Mouse (Mus musculus): ENCODE data around the gene Slc30a2. TPM values are rescaled to one million over a fixed set of nuclear protein-coding genes. Genes with fewer than 3 reads are reported as not detected.
A peak's percentile ranks its signal among the peaks of the same experiment; 100 is the strongest.
"Not testable (repeated sequence)": the region's sequence is repeated elsewhere in the genome, so short reads cannot be mapped to it uniquely, and the experiment has no call there.

The Slc30a2 gene
- polyA plus RNA-seq, 1 experiment from 2014 or later = 0.23 TPM

GRCm38 (mm10) chr4:134365280-134365679, 22.3 kb downstream of the Slc30a2 start:
- Histone ChIP-seq H3K36me3 (replicated peaks) (no peaks in the 10 kb centered on the region), H3K9ac (no peak overlapping the region), H3K4me2 (no peak overlapping the region), H3K27me3 (replicated peaks) (peaks cover 23% of the 10 kb centered on the region), H3K4me3 (no peak overlapping the region), H3K4me1 (no peaks in the 10 kb centered on the region), H3K9me3 (no peaks in the 10 kb centered on the region), H3K27ac (no peak overlapping the region)
- WGBS = 51% methylated on average over 5 of the region's 5 CpGs
- no peak for ATAC-seq (replicated peaks)

- ATAC-seq (replicated peaks) = no peak
- Histone ChIP-seq H3K36me3 (replicated peaks) (no peaks in the 10 kb centered on the region), H3K4me3 (peak overlapping the region; percentile 63), H3K4me1 (peaks cover 19% of the 10 kb centered on the region), H3K27ac (no peak overlapping the region), H3K4me2 (peak overlapping the region; percentile 100), H3K9me3 (no peaks in the 10 kb centered on the region), H3K9ac (peak overlapping the region; percentile 10; the same call in 1 of the 2 replicates), H3K27me3 (replicated peaks) (peaks cover 43% of the 10 kb centered on the region)
- WGBS = 2% methylated on average over 18 of the region's 18 CpGs
Observed at GRCm38 (mm10) chr4:134370649-134371221, 27.8 kb downstream of the Slc30a2 start.

GRCm38 (mm10) chr4:134371316-134371855, 28.4 kb downstream of the Slc30a2 start:
- Histone ChIP-seq H3K4me3 (peak overlapping the region; percentile 63), H3K9me3 (no peaks in the 10 kb centered on the region), H3K4me1 (peaks cover 19% of the 10 kb centered on the region), H3K4me2 (peak overlapping the region; percentile 100), H3K27ac (no peak overlapping the region), H3K27me3 (replicated peaks) (peaks cover 43% of the 10 kb centered on the region), H3K36me3 (replicated peaks) (no peaks in the 10 kb centered on the region), H3K9ac (peak overlapping the region; percentile 55; the same call in 1 of the 2 replicates)
- WGBS = under 1% methylated on average over 17 of the region's 17 CpGs
- no peak for ATAC-seq (replicated peaks)

- Histone ChIP-seq H3K9ac (peak overlapping the region; percentile 55), H3K27ac (no peak overlapping the region), H3K4me2 (peak overlapping the region; percentile 100), H3K4me3 (peak overlapping the region; percentile 63), H3K36me3 (replicated peaks) (no peaks in the 10 kb centered on the region), H3K27me3 (replicated peaks) (peaks cover 43% of the 10 kb centered on the region), H3K4me1 (peaks cover 19% of the 10 kb centered on the region), H3K9me3 (no peaks in the 10 kb centered on the region)
- 0% methylated on average over 16 of the region's 16 CpGs for WGBS
- ATAC-seq (replicated peaks) = peak; percentile 93
Observed at GRCm38 (mm10) chr4:134372294-134372747, 29.3 kb downstream of the Slc30a2 start.

- Histone ChIP-seq H3K4me1 (peaks cover 19% of the 10 kb centered on the region), H3K27ac (no peak overlapping the region), H3K27me3 (replicated peaks) (peaks cover 37% of the 10 kb centered on the region), H3K9me3 (no peaks in the 10 kb centered on the region), H3K4me3 (no peak overlapping the region), H3K9ac (no peak overlapping the region), H3K36me3 (replicated peaks) (no peaks in the 10 kb centered on the region), H3K4me2 (no peak overlapping the region)
- WGBS = 79% methylated on average over 8 of the region's 8 CpGs
- ATAC-seq (replicated peaks) = no peak
Observed at GRCm38 (mm10) chr4:134373295-134373694, 30.3 kb downstream of the Slc30a2 start.

- WGBS = 50% methylated on average over 1 of the region's 1 CpGs
- no peaks in the 10 kb centered on the region for H3K36me3 ChIP-seq (replicated peaks)
Observed at GRCm38 (mm10) chr4:134374306-134374705, 31.3 kb downstream of the Slc30a2 start.

GRCm38 (mm10) chr4:134378089-134378615, 35.2 kb downstream of the Slc30a2 start:
- H3K9me3 ChIP-seq = no peaks in the 10 kb centered on the region
- H3K36me3 ChIP-seq (replicated peaks) = no peaks in the 10 kb centered on the region
- 42% methylated on average over 10 of the region's 10 CpGs for WGBS
- H3K27ac ChIP-seq = no peak overlapping the region
- H3K9ac ChIP-seq = no peak overlapping the region
- no peak overlapping the region for H3K4me2 ChIP-seq
- ATAC-seq (replicated peaks) = no peak
- no peak overlapping the region for H3K4me3 ChIP-seq
- H3K27me3 ChIP-seq (replicated peaks) = no peaks in the 10 kb centered on the region
- H3K4me1 ChIP-seq = no peaks in the 10 kb centered on the region

More at GRCm38 (mm10) chr4:134374306-134374705, 31.3 kb downstream of the Slc30a2 start:
- Histone ChIP-seq H3K9ac (no peak overlapping the region), H3K9me3 (no peaks in the 10 kb centered on the region), H3K4me1 (peaks cover 19% of the 10 kb centered on the region), H3K4me3 (no peak overlapping the region), H3K4me2 (no peak overlapping the region), H3K27ac (no peak overlapping the region), H3K27me3 (replicated peaks) (peaks cover 30% of the 10 kb centered on the region)
- ATAC-seq (replicated peaks) = no peak

- Histone ChIP-seq H3K4me1 (no peaks in the 10 kb centered on the region), H3K4me2 (no peak overlapping the region), H3K27me3 (replicated peaks) (no peaks in the 10 kb centered on the region), H3K9me3 (no peaks in the 10 kb centered on the region), H3K9ac (no peak overlapping the region), H3K4me3 (no peak overlapping the region), H3K27ac (no peak overlapping the region), H3K36me3 (replicated peaks) (no peaks in the 10 kb centered on the region)
- WGBS = 83% methylated on average over 8 of the region's 8 CpGs
- ATAC-seq (replicated peaks) = no peak
Observed at GRCm38 (mm10) chr4:134379510-134379909, 36.5 kb downstream of the Slc30a2 start.

GRCm38 (mm10) chr4:134383750-134384149, 40.8 kb downstream of the Slc30a2 start, which contains the start of gene Extl1:
TSS of gene Extl1 (minus strand) at chr4:134383850.
- not testable (repeated sequence) for ATAC-seq (replicated peaks); H3K4me3 ChIP-seq; H3K36me3 ChIP-seq (replicated peaks); H3K27me3 ChIP-seq (replicated peaks); H3K4me1 ChIP-seq; H3K9ac ChIP-seq; H3K4me2 ChIP-seq; H3K27ac ChIP-seq; H3K9me3 ChIP-seq
- WGBS = 97% methylated on average over 2 of the region's 6 CpGs

- no peak for ATAC-seq (replicated peaks)
- no peaks in the 10 kb centered on the region for H3K9me3 ChIP-seq
Observed at GRCm38 (mm10) chr4:134387268-134387667, 44.3 kb downstream of the Slc30a2 start.

GRCm38 (mm10) chr4:134388397-134388796, 45.4 kb downstream of the Slc30a2 start:
- WGBS = 14% methylated on average over 5 of the region's 5 CpGs
- no peak for ATAC-seq (replicated peaks)
- Histone ChIP-seq H3K4me1 (peaks cover 8% of the 10 kb centered on the region; the same call in 1 of the 2 replicates), H3K4me2 (no peak overlapping the region), H3K27ac (no peak overlapping the region), H3K36me3 (replicated peaks) (no peaks in the 10 kb centered on the region), H3K4me3 (no peak overlapping the region), H3K27me3 (replicated peaks) (no peaks in the 10 kb centered on the region), H3K9ac (no peak overlapping the region), H3K9me3 (no peaks in the 10 kb centered on the region)

More at GRCm38 (mm10) chr4:134387268-134387667, 44.3 kb downstream of the Slc30a2 start:
- no peak overlapping the region for H3K27ac ChIP-seq
- H3K9ac ChIP-seq = no peak overlapping the region
- H3K4me3 ChIP-seq = no peak overlapping the region
- no peaks in the 10 kb centered on the region for H3K36me3 ChIP-seq (replicated peaks)
- H3K27me3 ChIP-seq (replicated peaks) = no peaks in the 10 kb centered on the region
- peaks cover under 1% of the 10 kb centered on the region; the same call in 1 of the 2 replicates for H3K4me1 ChIP-seq
- H3K4me2 ChIP-seq = no peak overlapping the region
- WGBS = 80% methylated on average over 6 of the region's 6 CpGs

GRCm38 (mm10) chr4:134391636-134392035, 48.7 kb downstream of the Slc30a2 start:
- Histone ChIP-seq H3K27ac (no peak overlapping the region), H3K4me1 (peaks cover 13% of the 10 kb centered on the region), H3K9me3 (no peaks in the 10 kb centered on the region), H3K27me3 (replicated peaks) (no peaks in the 10 kb centered on the region), H3K4me2 (no peak overlapping the region), H3K36me3 (replicated peaks) (no peaks in the 10 kb centered on the region), H3K4me3 (no peak overlapping the region), H3K9ac (no peak overlapping the region)
- WGBS = 100% methylated on average over 1 of the region's 1 CpGs
- ATAC-seq (replicated peaks) = no peak

Measured in midbrain, embryonic 15.5 days (tissue).